Mouse (Mus musculus): ENCODE results near the gene Pop7.

Pop7 gene

GRCm38 (mm10) chr5:137501709-137502666, at the start of gene Pop7:
Gene Pop7 (minus strand): TSS chr5:137502518.
- peak; percentile 100 for DNase-seq

DNA sequence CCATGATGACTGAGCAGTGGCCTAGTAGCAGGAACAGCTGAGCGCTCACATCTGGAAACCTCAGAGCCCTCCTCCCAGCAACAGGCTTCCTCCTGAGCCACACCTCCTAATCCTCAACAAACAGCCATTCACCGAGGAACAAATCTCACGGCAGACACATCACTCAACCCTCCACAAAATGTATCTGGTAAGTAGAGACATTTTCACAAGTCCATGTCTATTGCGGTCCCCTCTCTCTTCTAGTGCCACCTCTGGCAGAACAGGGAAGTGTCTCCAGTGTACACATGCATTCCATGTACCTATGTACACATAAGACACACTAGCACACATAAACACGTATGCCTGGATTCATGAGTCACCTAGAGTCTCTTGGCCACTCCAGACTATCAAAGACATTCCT, 48.8 kb upstream of the Pop7 start:
- peak; percentile 32 to 39 for DNase-seq

GRCm38 (mm10) chr5:137549840-137550239, 47.5 kb upstream of the Pop7 start:
- no peak for DNase-seq

DNA sequence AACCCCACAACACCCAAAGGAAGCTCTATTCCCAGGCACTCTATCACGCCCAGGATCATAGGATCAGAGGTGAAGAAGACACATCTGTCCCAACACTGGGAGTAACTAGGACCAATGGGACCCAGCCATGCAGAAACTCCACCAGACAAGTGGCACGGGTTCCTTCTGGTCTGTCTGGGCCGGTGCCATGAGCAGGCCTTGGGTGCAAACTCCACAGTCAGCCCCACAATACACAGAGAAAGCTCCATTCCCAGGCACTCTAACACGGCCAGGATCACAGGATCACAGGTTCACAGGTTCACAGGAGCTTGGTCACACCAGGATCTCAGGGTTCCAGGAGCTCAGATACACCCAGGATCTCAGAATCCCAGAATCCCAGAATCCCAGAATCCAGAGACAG, 43.3 kb upstream of the Pop7 start:
- DNase-seq, result no peak

DNA sequence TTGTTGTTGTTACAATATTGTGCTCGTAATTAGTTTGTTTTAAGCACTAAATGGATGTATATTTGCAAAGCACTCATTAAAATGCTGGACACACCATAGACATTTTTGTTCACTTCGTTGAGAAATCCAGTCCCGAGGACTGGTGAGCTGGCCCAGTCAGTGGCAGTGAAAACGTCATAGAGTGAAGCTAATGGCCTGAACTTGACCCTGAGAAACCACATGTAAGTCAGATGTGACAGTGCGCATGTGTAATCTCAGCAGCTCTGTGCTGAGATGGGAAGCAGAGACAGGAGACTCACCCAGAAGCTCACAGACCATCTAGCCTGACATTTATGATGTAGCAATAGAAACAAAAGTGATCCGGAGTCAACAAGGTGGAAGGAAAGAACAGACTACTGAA, 42.6 kb upstream of the Pop7 start:
- no peak for DNase-seq

DNA sequence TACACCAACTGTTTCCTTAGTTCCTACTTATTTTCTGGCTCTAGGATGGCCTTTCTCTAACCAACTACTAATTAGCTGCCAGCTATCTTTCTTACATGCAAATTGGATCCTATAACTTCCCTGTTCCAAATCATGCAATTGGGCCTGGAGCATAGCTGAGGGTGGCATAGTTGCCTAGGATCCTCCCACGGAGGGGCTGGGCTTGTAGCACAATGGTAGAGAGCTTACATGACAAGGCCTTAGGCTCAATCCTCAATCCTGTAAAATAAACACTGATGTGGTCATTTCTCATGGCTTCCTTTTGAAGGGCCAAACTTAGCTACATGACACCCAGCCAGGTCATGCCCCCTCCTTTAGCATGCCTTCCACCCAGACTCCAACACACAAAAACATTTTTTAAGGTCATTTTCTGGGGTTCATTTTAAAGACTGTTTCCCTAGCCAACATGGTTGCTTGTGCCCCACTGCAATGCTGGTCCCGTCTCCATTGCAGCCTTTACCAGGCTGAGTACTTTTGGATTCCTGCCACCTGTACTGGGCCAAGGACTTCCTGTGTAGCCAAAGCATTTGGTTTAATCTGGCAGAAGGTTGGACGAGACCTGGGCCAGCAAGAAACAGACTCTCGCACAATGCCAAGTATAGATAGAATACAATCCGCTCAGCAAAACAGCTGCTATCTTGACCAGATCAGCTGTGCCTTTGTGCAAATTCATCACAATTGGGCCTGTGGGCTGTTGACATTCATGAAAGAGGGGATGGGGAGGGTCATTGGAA, 39.6 kb upstream of the Pop7 start:
- no peak for DNase-seq

GRCm38 (mm10) chr5:137540991-137541390, 38.7 kb upstream of the Pop7 start:
- DNase-seq, result no peak

DNA sequence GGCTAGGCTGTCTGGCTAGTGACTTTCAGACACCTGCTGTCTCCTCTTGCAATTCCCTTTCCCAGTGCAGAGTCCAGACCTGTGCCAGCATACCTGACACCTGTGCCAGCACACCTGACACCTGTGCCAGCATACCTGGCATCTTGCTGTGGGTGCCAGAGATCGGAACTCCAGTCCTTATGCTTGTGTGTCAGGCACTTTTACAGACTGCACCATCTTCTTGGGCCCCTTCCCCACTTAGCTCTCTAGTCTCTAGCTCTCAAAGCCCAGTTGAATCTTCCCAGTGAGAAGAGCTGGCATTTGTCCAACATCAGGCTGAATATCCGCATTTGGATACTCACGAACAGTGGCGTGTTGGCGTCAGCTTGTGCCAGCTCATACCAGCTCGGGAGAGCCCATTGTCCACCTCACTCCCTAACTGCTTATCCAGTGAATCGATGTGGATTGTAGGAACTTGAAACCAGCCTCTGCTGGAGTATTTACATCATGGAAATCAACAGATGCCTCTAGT, 37.0 kb upstream of the Pop7 start:
- DNase-seq, result no peak

- no peak for DNase-seq
Observed at GRCm38 (mm10) chr5:137537461-137537860, 35.1 kb upstream of the Pop7 start.

- no peak for DNase-seq
Observed at GRCm38 (mm10) chr5:137535318-137535717, 33.0 kb upstream of the Pop7 start.

GRCm38 (mm10) chr5:137534762-137535161, 32.4 kb upstream of the Pop7 start:
- no peak for DNase-seq

GRCm38 (mm10) chr5:137533117-137533827, 31.0 kb upstream of the Pop7 start, which contains the start of the genes Epo and Gnb2:
Gene Epo (minus strand): TSS chr5:137533242.
Gene Gnb2 (minus strand): TSS chr5:137533510.
- DNase-seq, result peak; percentile 98 to 99

DNA sequence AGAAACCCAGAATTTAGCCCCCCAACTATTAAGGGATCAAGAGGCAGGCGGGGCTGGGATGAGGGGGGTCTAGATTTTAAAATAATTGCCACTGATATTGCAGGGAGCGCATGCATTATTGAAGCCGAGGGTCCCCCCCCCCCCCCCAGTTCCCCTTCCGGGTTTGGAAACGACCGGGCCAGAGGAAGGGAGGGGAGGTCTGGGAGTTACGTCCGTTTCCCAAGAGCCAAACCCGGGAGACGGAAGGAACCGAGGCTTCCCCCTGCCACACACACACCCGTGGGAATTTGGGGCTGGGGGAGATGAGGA, 30.4 kb upstream of the Pop7 start:
- no peak for DNase-seq

DNA sequence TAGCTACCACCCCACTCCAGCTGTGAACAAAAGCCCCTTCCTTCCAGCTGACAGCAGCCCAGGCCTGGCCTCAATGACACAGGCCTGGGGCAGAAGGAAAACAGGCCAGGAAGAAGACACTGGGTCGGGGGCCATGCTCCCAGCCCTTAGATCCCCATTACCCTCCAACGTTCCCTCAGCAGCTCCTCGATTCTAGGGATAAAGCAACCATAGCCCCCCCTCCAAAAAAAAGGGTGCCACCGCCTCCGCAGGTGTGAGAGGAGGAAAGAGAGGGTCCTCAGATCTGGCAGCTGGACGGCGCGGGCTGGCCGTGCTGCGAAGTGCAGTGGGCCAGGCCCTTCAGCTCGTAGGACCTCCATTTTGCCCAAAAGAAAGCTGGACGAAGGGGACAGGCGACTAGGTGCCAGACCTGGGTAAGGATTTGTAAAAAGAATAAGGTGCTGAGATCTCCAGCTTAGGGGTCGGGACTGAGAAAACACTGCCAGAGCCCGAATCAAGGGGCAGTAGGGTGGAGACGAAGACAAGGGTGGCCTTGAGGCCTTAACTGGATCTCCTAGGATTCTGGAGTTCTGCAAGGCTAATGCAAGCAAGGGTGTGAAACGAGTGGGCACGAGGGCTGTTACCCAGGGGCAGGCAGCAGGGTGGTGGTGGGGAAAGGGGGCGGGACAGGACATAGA, 30.0 kb upstream of the Pop7 start:
- DNase-seq, result peak; percentile 27 to 34

GRCm38 (mm10) chr5:137531414-137532130, 29.3 kb upstream of the Pop7 start:
- DNase-seq, result peak; percentile 48 to 61

GRCm38 (mm10) chr5:137530588-137531413, 28.5 kb upstream of the Pop7 start:
- DNase-seq, result peak; percentile 78 to 79

GRCm38 (mm10) chr5:137530075-137530474, 27.8 kb upstream of the Pop7 start:
- DNase-seq, result no peak

DNA sequence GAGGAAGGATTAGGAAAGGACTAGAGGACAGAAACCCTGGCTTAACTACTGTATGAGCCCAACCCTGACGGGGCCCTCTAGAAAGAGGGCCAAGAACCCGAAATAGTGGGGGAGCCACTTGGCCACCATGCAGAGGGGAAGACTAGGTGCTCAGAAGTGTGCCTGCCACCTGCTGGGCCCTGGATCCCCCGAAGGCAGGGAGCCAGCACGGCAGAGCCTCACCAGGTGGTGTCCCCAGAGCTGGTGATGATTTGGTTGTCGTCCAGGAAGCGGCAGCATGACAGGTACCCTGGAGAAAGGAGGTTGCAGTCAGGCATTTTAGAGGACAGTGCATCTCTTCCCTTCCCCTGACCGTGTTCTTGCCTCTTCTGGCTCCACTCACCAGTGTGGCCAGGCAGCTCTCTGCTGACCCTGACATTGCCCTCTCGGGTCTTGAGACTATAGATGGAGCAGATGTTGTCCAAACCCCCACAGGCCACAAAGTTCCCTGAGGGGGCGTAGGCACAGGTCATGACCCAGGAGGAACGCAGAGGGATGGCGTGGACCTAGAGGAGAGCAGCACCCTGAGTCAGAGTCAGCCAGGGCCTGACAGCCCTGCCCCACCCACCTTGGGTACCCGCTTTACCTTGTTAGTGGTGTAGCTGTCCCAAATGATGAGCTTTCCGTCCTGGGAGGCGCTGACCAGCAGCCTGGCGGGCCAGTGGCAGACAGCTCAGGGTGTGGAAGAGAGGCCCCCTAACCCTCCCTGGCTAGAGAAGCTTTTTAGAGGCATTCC, 27.1 kb upstream of the Pop7 start:
- DNase-seq, result no peak

DNA sequence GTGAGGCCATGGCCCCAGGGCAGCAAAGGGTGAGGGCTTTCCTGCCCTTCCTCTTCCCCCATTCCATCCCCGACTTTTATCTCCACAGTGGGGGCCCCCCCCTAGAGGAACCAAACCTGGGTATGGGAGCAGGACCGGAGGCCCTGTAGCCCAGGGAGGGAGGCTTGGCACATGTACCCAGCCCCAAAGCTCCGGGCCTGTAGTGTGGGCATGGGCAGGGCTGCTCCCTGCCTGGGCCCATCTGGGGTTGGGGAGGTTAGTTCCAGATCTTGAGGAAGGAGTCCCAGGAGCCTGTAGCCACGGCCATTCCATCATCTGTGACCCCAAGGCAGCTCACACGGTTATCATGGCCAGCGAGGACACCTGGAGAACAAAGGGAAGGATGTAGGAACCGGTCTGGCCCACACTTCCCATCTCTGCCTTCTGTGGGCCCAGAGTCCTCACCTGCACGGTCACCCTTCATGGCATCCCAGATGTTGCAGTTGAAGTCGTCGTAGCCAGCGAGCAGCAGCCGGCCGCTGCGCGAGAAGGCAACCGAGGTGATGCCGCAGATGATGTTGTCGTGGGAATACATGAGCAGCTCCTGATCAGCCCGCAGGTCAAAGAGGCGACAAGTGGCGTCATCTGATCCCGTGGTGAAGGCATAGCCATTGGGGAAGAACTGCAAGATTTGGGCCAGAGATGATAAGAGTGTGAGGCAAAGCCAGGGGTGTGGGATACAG, 26.1 kb upstream of the Pop7 start:
- DNase-seq, result no peak

Measured in B cell, adult 2 months (primary cell).